Mouse (Mus musculus): ENCODE results near the gene Btbd8.
A peak's percentile ranks its signal among the peaks of the same experiment; 100 is the strongest.

The Btbd8 gene

GRCm38 (mm10) chr5:107437464-107438281 is at the start of gene Btbd8:
TSS of gene Btbd8 (plus strand) at chr5:107437997.
- DNase-seq (ENCODE audit: low read depth), result peak; percentile 96

- no peak for DNase-seq (ENCODE audit: low read depth)
Measured at GRCm38 (mm10) chr5:107389373-107389772, 48.4 kb upstream of the Btbd8 start.

- DNase-seq (ENCODE audit: low read depth), result no peak
Measured at GRCm38 (mm10) chr5:107394437-107394836, 43.4 kb upstream of the Btbd8 start.

GRCm38 (mm10) chr5:107402436-107402835 is 35.4 kb upstream of the Btbd8 start, which contains the start of gene Ephx4:
TSS of gene Ephx4 (plus strand) at chr5:107402736.
- DNase-seq (ENCODE audit: low read depth), result peak; percentile 18

- DNase-seq (ENCODE audit: low read depth), result peak; percentile 36
Measured at GRCm38 (mm10) chr5:107403011-107403946, 34.5 kb upstream of the Btbd8 start.

GRCm38 (mm10) chr5:107403947-107404684 is 33.7 kb upstream of the Btbd8 start:
- DNase-seq (ENCODE audit: low read depth), result no peak

- DNase-seq (ENCODE audit: low read depth), result no peak
Measured at GRCm38 (mm10) chr5:107405361-107405760, 32.4 kb upstream of the Btbd8 start.

- no peak for DNase-seq (ENCODE audit: low read depth)
Measured at GRCm38 (mm10) chr5:107410305-107410704, 27.5 kb upstream of the Btbd8 start.

- no peak for DNase-seq (ENCODE audit: low read depth)
Measured at GRCm38 (mm10) chr5:107411326-107411725, 26.5 kb upstream of the Btbd8 start.

GRCm38 (mm10) chr5:107412285-107412684 is 25.5 kb upstream of the Btbd8 start:
- DNase-seq (ENCODE audit: low read depth), result no peak

GRCm38 (mm10) chr5:107415098-107415497 is 22.7 kb upstream of the Btbd8 start:
- DNase-seq (ENCODE audit: low read depth), result no peak

- DNase-seq (ENCODE audit: low read depth), result no peak
Measured at GRCm38 (mm10) chr5:107421676-107422075, 16.1 kb upstream of the Btbd8 start.

GRCm38 (mm10) chr5:107431249-107431648 is 6.5 kb upstream of the Btbd8 start, which contains the start of gene Lpcat2b:
TSS of gene Lpcat2b (plus strand) at chr5:107431549.
- no peak for DNase-seq (ENCODE audit: low read depth)

GRCm38 (mm10) chr5:107434001-107434400 is 3.8 kb upstream of the Btbd8 start:
- DNase-seq (ENCODE audit: low read depth), result no peak

- no peak for DNase-seq (ENCODE audit: low read depth)
Measured at GRCm38 (mm10) chr5:107436185-107436584, 1.6 kb upstream of the Btbd8 start.

GRCm38 (mm10) chr5:107436587-107437209 is 1.1 kb upstream of the Btbd8 start:
- DNase-seq (ENCODE audit: low read depth), result no peak

GRCm38 (mm10) chr5:107438353-107438752 is 556 bp downstream of the Btbd8 start:
- no peak for DNase-seq (ENCODE audit: low read depth)

GRCm38 (mm10) chr5:107441881-107442280 is 4.1 kb downstream of the Btbd8 start:
- no peak for DNase-seq (ENCODE audit: low read depth)

- no peak for DNase-seq (ENCODE audit: low read depth)
Measured at GRCm38 (mm10) chr5:107444251-107444650, 6.5 kb downstream of the Btbd8 start.

GRCm38 (mm10) chr5:107447977-107448376 is 10.2 kb downstream of the Btbd8 start:
- DNase-seq (ENCODE audit: low read depth), result no peak

- no peak for DNase-seq (ENCODE audit: low read depth)
Measured at GRCm38 (mm10) chr5:107448784-107449183, 11.0 kb downstream of the Btbd8 start.
